Mouse (Mus musculus) testis, postnatal 14 days (tissue): Measurements from ENCODE around the gene Prdx1.
"Not testable (repeated sequence)": the region's sequence is repeated elsewhere in the genome, so short reads cannot be mapped to it uniquely, and the experiment has no call there.

Experiments used
- DNase-seq: peaks from one replicate; pipeline ENCODE4 v3.0.0; 2021; ENCODE audit warnings: low spot score

The Prdx1 gene

DNA sequence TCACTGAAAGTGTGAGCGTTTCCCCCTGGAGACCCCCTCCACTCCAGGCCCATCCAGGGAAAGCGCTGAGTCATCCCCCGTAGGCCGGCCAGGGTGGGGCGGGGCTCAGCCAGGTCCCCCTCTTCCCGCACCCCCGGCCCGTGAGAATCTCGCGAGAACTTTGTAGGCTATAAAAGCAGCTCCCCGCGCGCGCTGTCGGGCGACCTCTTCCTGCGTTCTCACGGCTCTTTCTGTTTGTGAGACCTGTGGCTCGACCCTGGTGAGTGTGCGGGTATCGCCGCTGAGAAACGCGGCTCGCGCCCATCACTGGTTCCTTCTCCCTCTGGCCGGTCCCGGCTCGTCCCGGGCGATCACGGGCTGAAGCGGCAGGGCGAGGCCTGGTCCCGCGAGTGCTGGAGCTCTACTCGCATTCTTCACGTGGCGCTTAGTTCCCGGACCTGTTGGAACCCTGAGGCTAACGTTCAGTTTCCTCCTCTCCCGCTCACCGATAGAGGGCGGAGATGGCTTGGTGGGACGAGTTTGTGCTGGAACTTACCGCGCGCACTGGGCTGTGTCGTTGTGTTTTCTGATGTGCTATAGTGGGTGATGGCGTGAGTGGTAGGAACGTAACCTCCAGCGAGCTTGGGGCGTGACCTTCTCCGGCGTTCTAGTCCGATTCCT is at the start of gene Prdx1:
Gene Prdx1 (plus strand): TSS at position 143 of the 660 bp plus-strand sequence.
- DNase-seq, result peak; percentile 96

- DNase-seq, result no peak
Observed at GRCm38 (mm10) chr4:116638821-116639220, 46.5 kb upstream of the Prdx1 start.

GRCm38 (mm10) chr4:116642071-116642470 is 43.3 kb upstream of the Prdx1 start:
- DNase-seq, result no peak

GRCm38 (mm10) chr4:116644326-116644725 is 41.0 kb upstream of the Prdx1 start:
- DNase-seq, result no peak

- DNase-seq, result no peak
Observed at GRCm38 (mm10) chr4:116645624-116646023, 39.7 kb upstream of the Prdx1 start.

DNA sequence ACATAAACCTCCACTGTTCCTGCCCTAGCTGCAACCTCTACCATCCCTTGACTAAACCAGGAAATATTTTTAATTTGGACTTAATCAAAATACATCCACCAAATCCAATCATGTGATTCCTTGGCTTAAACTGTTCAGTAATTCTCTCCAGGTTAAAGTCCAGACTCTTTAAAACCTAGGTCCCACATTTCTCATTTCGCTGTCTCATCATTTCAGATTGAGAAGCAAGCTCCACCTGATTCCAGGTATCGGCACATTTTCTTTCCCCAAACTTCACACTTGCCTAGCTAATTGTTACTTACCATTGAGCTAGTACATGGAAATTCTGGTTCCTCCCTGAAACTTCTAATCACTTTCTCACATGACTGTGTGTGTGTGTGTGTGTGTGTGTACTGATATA is 35.9 kb upstream of the Prdx1 start:
- DNase-seq, result no peak

GRCm38 (mm10) chr4:116650365-116650764 is 35.0 kb upstream of the Prdx1 start:
- DNase-seq, result no peak

DNA sequence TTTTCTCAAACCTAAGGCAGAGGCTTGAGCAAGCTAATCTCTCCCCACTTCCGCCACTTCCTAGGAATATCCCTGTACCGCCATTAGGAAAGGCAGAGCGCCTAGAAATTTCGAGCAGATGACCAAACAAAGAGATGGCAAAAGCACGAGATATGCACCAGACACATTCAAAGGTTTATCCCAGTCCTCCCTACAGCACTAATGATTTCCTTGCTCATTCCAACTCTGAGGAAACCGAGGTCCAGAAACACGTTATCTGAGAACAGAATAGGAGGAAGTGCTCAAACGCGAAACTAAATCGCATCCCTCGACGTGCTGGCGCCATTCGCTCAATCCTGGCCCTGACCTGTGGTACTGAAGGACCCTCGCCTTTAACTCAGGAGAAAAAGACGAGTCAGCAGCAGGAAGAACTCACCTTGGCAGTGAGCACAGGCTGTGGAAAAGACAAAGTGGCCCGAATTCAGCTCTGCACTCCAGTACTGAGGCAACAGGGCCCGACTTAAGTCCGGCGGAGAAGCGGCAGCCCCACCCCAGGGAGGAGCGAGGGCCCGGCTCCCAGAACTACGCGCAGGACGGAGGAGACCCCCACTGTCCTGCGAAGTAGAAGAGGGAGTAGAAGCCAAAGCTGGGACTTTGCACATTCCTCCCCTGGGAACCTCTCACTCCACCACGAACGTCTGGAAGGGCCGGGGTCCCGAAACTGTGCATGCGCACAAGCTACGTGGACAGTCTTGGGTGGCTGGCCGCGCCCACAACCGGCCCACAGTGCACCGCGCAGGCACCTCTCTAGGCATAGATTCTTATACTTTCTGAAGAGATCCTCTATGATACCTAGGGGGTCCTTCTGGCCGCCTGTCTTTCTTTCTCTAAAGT is 34.2 kb upstream of the Prdx1 start, which contains the start of gene Akr1a1:
Gene Akr1a1 (minus strand): TSS at position 757 of the 873 bp plus-strand sequence.
- DNase-seq, result peak; percentile 94

DNA sequence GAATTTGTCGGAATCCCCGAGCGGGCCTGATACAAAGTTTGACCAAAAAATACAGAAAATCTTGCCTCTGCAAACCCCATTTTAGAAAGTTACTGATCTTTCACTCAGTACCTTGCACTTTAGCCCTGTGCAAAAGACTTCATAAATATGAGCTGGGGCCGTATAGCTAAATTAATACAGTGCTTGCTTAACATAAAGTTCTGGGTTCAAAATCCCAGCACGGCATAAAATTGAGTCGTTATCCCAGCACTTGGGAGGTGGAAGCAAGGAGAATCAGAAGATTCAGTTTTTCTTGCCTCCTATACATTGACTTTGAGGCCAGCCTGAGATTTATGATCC is 33.6 kb upstream of the Prdx1 start:
- no peak for DNase-seq

DNA sequence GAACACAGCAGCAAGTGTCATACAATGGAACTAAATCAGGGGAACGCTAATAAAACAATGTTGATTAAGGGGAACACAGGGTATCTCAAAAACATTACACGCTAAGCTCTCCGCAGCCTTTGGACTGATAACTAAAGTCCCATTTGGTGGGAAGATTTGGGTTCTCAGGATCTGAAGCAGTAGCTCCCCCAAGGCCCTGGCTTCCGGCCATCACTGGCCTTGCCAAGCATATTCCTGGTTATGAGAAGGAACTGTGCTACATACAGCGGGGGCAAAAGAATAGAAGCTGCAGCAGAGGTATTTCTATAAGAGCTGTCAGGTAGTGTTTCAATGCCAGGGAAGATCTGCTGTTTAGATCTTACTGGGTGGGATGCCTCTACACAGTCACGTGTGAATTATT is 32.1 kb upstream of the Prdx1 start:
- DNase-seq, result peak; percentile 81

GRCm38 (mm10) chr4:116655100-116655499 is 30.2 kb upstream of the Prdx1 start:
- no peak for DNase-seq

- no peak for DNase-seq
Observed at GRCm38 (mm10) chr4:116655658-116656057, 29.7 kb upstream of the Prdx1 start.

DNA sequence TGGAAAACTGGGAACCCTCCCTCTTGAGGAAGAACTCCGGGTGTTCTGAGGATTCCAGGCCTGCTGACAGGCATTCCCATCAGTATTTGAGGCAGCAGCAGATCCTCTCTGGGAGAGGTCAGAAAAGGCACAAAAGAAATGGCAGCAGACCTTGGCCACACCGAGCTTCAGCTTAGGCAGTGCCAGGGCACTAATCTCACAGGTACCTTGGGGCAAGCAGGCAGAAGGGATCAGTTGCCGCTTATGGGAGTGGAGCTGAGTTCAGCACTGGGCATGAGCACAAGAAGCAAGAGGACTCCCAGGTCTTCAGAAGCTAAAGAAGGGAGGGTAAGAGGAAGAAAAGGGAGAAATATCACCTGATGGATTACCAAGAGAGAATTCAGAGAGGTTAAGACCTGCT is 27.4 kb upstream of the Prdx1 start:
- DNase-seq, result no peak

- DNase-seq, result peak; percentile 52
Observed at GRCm38 (mm10) chr4:116659474-116659873, 25.9 kb upstream of the Prdx1 start.

DNA sequence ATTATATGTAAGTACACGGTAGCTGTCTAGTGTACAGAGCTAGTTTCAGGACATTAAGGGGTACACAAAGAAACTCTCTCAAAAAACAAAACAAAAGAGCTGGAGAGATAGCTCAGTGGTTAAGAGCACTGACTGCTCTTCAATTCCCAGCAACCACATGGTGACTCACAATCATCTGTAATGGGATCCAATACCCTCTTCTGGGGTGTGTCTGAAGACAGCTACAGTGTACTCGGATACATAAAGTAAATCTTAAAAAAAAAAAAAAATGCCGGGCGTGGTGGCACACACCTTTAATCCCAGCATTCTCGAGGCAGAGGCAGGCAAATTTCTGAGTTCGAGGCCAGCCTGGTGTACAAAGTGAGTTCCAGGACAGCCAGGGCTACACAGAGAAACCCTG is 25.4 kb upstream of the Prdx1 start:
- not testable (repeated sequence) for DNase-seq

DNA sequence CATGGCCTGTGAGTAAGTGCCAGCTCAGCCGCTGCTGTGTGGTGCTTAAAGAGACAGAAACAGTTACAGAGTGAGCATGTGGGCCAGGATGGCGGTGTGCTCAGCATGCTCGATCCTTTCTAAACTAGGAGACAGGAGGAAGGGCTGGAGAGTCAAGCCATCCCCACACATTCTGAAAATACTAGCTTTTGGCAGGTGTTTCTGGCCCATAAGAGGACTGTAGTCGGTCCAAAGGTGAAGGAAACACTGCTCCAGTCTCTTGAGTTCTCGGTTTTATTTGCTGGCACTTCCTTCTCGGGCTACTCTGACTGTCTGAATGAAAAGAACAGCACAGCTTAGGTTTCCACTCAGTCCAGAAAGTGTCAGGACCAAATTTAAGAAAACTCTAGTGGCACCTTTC is 24.5 kb upstream of the Prdx1 start:
- no peak for DNase-seq

DNA sequence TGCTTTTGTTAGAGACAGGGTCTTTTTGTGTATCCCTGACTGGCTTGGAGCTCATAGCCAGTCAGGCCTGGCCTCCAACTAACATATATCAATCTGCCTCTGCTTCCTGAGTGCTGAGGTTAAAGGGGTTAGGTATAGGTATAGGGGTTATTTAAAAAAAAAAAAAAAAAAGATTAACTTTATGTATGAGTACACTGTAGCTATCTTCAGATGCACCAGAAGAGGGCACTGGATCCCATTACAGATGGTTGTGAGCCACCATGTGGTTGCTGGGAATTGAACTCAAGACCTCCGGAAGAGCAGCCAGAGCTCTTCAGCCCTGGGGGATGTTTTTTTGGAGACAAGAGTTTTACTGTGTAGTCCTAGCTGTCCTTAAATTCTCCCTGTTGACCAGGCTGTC is 23.3 kb upstream of the Prdx1 start:
- DNase-seq, result no peak

- no peak for DNase-seq
Observed at GRCm38 (mm10) chr4:116666625-116667024, 18.7 kb upstream of the Prdx1 start.

DNA sequence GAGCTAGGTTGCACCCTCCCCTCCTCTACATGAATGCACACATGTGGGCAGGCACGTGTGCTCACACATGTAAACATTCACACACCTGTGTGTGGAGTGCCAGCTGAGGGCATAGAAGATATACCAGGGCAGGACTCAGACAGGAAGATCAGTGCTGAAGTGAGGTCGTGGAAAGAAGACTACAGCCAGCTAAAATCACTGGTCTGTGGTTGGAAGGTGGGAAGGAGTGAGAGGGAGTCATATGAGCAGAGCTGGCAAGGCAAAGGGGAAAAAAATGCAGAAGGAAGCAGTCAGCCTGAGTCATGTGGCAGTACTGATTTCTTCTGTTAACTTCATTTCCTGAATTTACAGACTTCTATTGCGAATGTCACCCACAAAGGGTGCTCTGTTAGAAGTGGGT is 17.2 kb upstream of the Prdx1 start:
- no peak for DNase-seq

- no peak for DNase-seq
Observed at GRCm38 (mm10) chr4:116669291-116669690, 16.1 kb upstream of the Prdx1 start.

- DNase-seq, result no peak
Observed at GRCm38 (mm10) chr4:116672785-116673184, 12.6 kb upstream of the Prdx1 start.

DNA sequence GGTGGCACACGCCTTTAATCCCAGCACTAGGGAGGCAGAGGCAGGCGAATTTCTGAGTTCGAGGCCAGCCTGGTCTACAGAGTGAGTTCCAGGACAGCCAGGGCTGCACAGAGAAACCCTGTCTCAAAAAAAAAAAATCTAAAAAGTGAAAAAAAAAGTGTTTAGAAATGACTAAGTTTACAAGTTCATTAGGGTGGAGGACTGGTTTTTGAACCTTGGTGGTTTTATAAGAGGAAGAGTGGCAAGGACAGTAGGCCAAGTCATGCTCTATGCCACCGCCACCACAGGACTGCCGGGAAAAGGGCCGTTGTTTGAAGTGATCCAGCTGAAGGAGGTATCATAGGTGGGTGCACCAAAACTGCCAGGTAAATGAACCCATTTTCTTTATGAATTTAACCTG is 10.6 kb upstream of the Prdx1 start:
- DNase-seq, result not testable (repeated sequence)

DNA sequence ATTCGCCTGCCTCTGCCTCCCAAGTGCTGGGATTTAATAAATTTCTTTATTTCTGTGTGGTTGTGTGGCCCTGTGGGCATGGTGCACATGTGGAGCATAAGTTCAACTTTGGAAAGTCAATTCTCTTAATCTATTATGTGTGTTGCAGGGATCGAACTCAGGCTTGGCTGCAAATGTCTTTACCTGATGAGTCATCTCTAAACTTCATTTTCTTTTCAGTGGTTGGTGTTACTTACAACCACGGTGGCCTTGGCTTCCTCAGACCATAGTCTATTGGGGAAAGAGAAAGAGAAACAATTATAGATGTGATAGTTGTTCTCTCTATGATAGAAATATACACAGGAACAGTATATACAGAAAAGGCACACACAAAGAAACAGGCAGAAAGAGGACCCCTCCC is 9.3 kb upstream of the Prdx1 start:
- DNase-seq, result no peak

DNA sequence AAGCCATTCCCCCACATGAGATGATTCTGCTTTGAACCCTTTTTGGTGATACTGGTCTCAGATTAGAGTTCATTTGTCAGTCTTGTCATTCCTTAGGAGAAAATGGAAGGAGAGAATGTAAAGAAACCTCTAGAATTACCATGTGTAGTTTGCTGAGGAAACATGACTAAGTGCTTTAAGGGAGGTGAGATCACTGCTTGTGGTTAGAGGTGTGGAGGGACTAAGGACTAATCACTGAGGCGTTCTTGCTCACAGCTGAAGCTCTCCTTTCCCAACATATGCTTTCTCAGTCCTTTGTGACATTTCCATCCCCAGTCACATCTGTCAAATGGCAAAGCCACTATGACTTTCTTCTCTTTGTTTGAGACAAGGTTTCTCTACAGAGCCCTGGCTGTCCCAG is 7.5 kb upstream of the Prdx1 start:
- DNase-seq, result no peak
